Mouse (Mus musculus) small intestine, adult 2 months (tissue): ENCODE results near the gene B430306N03Rik. TPM values are rescaled to one million over a fixed set of nuclear protein-coding genes. Genes with fewer than 3 reads are reported as not detected.

ENCODE experiments used
- H3K27ac ChIP-seq: fragments of 200-500 bp; 2 replicates; pipeline ENCODE4 v1.5.1; 2012; ENCODE audit warnings: low read depth, low read length, control low read depth, inconsistent platforms; ENCODE audit not compliant: insufficient read depth
- H3K27me3 ChIP-seq: fragments of 200-500 bp; 2 replicates; pipeline ENCODE4 v1.6.1; 2012; ENCODE audit warnings: mild to moderate bottlenecking, moderate library complexity, low read length, inconsistent platforms; ENCODE audit not compliant: control insufficient read depth, insufficient read depth
- H3K36me3 ChIP-seq: fragments of 200-500 bp; 2 replicates; pipeline ENCODE4 v1.6.1; 2012; ENCODE audit warnings: mild to moderate bottlenecking, low read length, control low read depth, inconsistent platforms; ENCODE audit not compliant: control insufficient read depth, insufficient read depth
- H3K4me1 ChIP-seq: fragments of 200-500 bp; 2 replicates; pipeline ENCODE4 v1.6.1; 2012; ENCODE audit warnings: low read length, inconsistent platforms, mixed read lengths; ENCODE audit not compliant: control insufficient read depth, insufficient read depth, insufficient read length
- H3K4me3 ChIP-seq: fragments of 200-500 bp; 2 replicates; pipeline ENCODE4 v1.5.1; 2012; ENCODE audit warnings: low read depth, mild to moderate bottlenecking, control low read depth, inconsistent platforms, low read length, moderate library complexity
- CTCF ChIP-seq: fragments of 200-500 bp; IDR thresholded peaks from 2 replicates; pipeline ENCODE4 v1.5.1; 2012; ENCODE audit warnings: low read depth, mild to moderate bottlenecking, control low read depth, inconsistent platforms, low read length, moderate library complexity, mixed read lengths; ENCODE audit not compliant: insufficient replicate concordance, insufficient read length; ENCODE audit errors: extremely low read depth
- POLR2A ChIP-seq: fragments of 200-500 bp; IDR thresholded peaks from 2 replicates; pipeline ENCODE4 v1.6.1; 2012; ENCODE audit warnings: low read depth, mild to moderate bottlenecking, control low read depth, inconsistent platforms, low read length, moderate library complexity
- WGBS: fragments of 180-500 bp; shearing (Covaris S2); methylation state at CpG from one replicate; pipeline ENCODE4 v1.1.7; 2018; 5-methylcytosine and 5-hydroxymethylcytosine counted together
- polyA plus RNA-seq: library from polyadenylated mRNA; depleted of rRNA; stranded (reverse); fragments of >200 nt; gene quantifications from 2 replicates; pipeline ENCODE4 v1.2.3, GENCODE M21; 2012

B430306N03Rik gene
- polyA plus RNA-seq, 1 experiment, result 0.52 TPM

DNA sequence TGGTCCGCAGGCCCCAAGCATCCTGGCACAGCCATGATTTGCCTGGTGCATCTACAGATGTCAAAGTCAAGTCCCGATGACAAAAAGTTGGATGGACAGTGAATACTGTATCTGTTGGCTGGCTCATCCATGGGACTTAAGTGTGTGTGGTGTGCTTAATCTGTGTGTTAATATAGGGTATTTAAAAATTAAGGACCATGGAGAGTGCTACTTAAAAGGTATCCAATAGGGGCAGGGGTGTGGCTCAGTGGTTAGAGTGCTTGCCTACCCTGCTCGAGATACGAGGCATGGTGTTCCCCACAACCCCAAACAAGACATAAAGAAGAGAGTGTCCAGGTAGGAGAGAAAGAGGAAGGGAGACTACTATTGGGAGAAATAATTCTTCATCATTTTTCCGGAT lies 14.1 kb upstream of the B430306N03Rik start:
- H3K36me3 ChIP-seq, result no peaks in the 10 kb centered on the region
- H3K4me3 ChIP-seq, result no peak overlapping the region
- no peak for TF ChIP-seq POLR2A
- no peak for TF ChIP-seq CTCF
- peaks cover 6% of the 10 kb centered on the region for H3K4me1 ChIP-seq
- H3K27me3 ChIP-seq, result no peaks in the 10 kb centered on the region
- no peak overlapping the region for H3K27ac ChIP-seq
- WGBS, result 85% methylated on average over 5 of the region's 5 CpGs

DNA sequence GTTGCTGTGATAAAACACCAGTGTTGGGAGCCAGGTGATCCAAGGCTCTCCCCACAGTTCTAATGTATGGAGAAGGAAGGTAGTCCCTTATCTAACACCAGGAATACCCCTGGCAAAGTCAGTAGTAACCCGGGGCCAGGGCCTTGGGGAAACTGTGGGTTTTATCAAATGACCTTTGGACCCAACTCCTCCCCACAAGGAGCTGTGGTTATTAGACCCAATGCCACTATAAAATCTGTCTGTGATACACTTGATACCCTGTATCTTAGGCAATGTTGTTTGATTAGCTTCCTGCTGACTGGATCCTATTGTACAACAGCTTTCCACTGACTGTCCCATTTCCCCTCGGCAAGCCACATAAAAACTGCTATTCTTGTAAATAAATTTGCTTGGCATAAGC lies 3.8 kb upstream of the B430306N03Rik start:
- TF ChIP-seq CTCF (no peak), POLR2A (no peak)
- Histone ChIP-seq H3K36me3 (no peaks in the 10 kb centered on the region), H3K4me3 (no peak overlapping the region), H3K27me3 (no peaks in the 10 kb centered on the region), H3K4me1 (peaks cover 11% of the 10 kb centered on the region; the same call in 1 of the 2 replicates), H3K27ac (no peak overlapping the region)
- 13% methylated on average over 2 of the region's 2 CpGs for WGBS

DNA sequence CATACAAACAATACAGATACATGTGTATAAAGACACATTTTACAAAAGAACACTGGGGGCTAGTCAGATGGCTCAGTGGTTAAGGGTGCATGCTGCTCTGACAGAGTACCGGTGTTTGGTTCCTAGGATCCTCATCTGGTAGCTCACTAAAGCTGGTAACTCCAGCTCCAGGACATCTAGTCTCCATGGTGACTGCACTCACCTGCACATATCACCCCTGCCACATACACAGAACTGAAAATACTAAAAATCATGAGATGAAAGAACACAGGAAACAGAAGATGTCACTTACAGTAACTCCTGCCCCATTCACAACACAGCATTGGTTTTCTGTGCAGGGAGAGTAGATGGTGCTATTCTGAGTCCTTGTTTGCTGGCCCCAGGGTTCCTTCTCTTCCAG lies 2.7 kb downstream of the B430306N03Rik start:
- Histone ChIP-seq H3K27me3 (no peaks in the 10 kb centered on the region), H3K27ac (no peak overlapping the region), H3K36me3 (no peaks in the 10 kb centered on the region), H3K4me3 (no peak overlapping the region), H3K4me1 (no peaks in the 10 kb centered on the region)
- WGBS, result 93% methylated on average over 1 of the region's 1 CpGs
- TF ChIP-seq POLR2A (no peak), CTCF (no peak)

DNA sequence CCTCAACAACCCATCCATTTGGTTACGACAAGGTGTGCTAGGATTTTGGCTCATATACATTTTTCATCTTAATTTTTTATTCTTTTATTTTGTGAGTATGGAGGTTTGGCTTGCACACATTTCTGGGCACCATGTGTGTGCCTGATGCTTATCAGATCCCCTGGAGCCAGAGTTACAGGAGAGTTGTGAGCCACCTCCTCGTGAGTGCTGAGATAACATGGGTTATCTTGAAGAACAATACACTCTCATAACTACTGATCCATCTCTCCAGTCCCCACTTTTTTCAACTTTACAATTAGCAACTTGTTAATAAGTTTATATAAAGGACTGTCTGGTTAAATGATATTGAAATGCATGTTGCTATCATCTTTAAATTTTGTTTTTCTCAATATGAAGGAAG lies 5.3 kb downstream of the B430306N03Rik start:
- 58% methylated on average over 2 of the region's 2 CpGs for WGBS
- TF ChIP-seq POLR2A (no peak), CTCF (no peak)
- H3K27me3 ChIP-seq, result no peaks in the 10 kb centered on the region
- H3K27ac ChIP-seq, result no peak overlapping the region
- no peaks in the 10 kb centered on the region for H3K36me3 ChIP-seq
- H3K4me3 ChIP-seq, result no peak overlapping the region
- H3K4me1 ChIP-seq, result 0 out of 2 replicates have a peak, but pooled peaks cover 3% of the 10 kb centered on the region

DNA sequence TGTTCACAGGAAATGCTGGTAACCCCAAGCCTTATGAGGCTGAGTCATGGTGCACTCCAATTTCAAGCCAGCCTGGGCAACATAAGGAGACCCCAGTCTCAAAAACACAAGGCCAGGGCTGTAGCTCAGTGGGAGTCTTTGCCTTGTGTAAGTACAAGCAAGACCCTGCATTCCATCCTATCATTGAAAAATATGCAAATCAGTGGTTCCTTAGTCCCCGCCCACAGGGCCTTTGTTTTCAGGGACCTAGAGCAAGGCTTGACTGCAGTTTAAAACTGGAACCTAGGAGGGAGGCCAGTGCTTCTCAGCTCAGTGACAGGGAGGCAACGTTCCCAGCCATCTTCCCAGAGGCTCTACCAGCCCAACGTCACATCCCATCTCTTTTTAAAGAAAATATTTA lies 7.3 kb downstream of the B430306N03Rik start:
- H3K4me3 ChIP-seq, result no peak overlapping the region
- no peak overlapping the region for H3K27ac ChIP-seq
- 85% methylated on average over 3 of the region's 3 CpGs for WGBS
- H3K27me3 ChIP-seq, result no peaks in the 10 kb centered on the region
- H3K36me3 ChIP-seq, result no peaks in the 10 kb centered on the region
- 0 out of 2 replicates have a peak, but pooled peaks cover 3% of the 10 kb centered on the region for H3K4me1 ChIP-seq
- TF ChIP-seq CTCF, result no peak
- TF ChIP-seq POLR2A, result no peak

DNA sequence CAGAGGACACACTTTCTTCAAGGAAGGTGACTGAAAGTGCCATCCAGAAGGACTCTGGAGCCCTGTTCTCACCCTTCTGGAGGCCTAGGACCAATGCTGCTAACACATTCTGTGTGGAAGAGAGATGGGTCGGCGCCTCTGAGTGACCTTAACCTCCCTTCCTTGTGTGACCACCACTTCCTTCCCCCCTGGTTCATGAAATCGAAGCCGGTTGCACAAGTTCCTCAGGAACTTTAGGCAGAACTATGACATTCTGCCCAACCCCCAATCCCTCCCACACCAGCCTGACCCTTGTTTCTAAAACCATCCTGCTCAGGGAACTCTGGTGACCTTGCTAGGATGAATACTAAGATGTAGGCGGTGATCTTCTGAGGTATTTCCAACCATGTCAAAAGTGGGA lies 8.3 kb downstream of the B430306N03Rik start:
- H3K27me3 ChIP-seq, result no peaks in the 10 kb centered on the region
- 86% methylated on average over 5 of the region's 5 CpGs for WGBS
- H3K36me3 ChIP-seq, result no peaks in the 10 kb centered on the region
- H3K4me1 ChIP-seq, result 0 out of 2 replicates have a peak, but pooled peaks cover 3% of the 10 kb centered on the region
- H3K4me3 ChIP-seq, result no peak overlapping the region
- TF ChIP-seq POLR2A (no peak), CTCF (no peak)
- H3K27ac ChIP-seq, result no peak overlapping the region

DNA sequence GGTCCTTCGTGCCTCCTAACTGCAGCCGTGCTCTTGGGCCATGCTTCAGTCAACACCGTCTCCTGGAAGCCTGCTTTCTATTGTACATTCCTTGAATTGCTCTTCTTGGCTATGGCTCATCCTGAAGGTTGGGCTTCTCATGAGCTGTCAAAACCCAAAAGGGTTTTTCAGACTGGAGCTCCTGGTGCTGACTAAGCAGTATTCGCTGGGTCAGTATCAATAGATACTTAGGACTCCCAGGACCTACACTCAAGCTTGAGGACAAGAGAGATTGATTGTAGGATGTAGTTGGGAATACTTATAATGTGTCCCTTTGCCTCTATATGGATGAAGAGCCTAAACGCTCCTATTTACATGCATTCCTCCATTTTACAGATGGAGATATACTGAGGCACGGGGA lies 9.2 kb downstream of the B430306N03Rik start:
- H3K27ac ChIP-seq, result no peak overlapping the region
- no peaks in the 10 kb centered on the region for H3K27me3 ChIP-seq
- 91% methylated on average over 6 of the region's 6 CpGs for WGBS
- H3K36me3 ChIP-seq, result no peaks in the 10 kb centered on the region
- no peak overlapping the region for H3K4me3 ChIP-seq
- TF ChIP-seq POLR2A (no peak), CTCF (no peak)
- H3K4me1 ChIP-seq, result 0 out of 2 replicates have a peak, but pooled peaks cover 3% of the 10 kb centered on the region
